Mouse (Mus musculus) bone marrow, adult 2 months (tissue): Measurements from ENCODE around the gene Mthfd2l.

ENCODE experiments used
- CTCF ChIP-seq: fragments of 200-500 bp; IDR thresholded peaks from 2 replicates; pipeline ENCODE4 v1.5.1; 2011; ENCODE audit warnings: low read length, control low read depth; ENCODE audit not compliant: control insufficient read depth, insufficient read depth
- POLR2A ChIP-seq: fragments of 200-500 bp; IDR thresholded peaks from 2 replicates; pipeline ENCODE4 v1.6.1; 2011; ENCODE audit warnings: low read depth, mild to moderate bottlenecking, control low read depth, low read length, borderline replicate concordance; ENCODE audit not compliant: control insufficient read depth

DNA sequence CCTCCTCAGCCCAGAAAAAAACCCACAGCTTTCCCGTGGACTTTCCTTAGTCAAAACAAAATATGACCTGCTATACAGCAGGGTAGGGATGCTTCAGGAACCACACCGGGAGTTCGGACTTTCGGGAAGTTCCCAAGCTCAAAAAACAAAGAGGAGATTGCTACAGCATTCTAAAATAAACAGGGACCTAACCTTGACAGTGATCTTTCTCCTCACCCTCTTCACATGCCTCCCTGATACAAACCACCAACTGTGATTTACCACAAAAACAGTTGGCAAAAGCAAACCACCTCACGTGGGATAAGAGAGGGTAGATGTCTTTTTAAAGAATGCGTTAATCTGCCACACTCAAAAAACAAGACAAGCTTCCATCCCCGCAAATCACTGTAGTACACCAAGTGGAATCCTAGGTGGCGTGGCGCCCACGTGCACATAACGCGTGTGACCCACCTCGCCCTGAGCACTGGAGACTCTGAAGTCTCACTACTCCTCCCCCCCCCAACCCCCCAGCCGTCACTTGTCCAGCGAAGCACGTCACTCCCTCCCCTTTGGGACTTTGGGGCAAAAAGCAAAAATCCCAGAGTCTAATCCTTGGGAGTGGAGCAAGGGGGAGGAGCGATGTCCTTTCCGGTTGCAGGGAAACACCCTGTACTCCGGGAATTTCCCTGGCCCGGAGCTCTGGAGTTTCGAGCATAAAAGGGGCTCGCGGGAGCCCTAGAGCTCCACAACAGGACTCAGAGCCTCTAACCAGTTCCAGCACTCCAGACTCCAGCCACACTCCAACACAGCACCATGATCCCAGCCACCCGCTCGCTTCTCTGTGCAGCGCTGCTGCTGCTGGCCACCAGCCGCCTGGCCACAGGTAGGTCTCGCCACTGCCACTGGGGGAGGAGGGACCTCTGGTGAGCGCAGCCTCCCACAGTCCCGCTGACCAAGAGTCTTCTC, 40.1 kb upstream of the Mthfd2l start, which contains the start of gene Cxcl1:
- TF ChIP-seq CTCF, result no peak
- no peak for TF ChIP-seq POLR2A
